In genomic region chr9:123152026-123152425, GRCm38 (mm10) we compare ENCODE assay signal across 18 mouse cellular contexts. TPM values are rescaled to one million over a fixed set of nuclear protein-coding genes. Genes with fewer than 3 reads are reported as not detected.
A peak's percentile ranks its signal among the peaks of the same experiment; 100 is the strongest.
DNase-seq lines count a peak whose midpoint lies in the region; ATAC-seq and TF ChIP-seq lines count a peak whose summit lies in the region.
"Had no signal": no experiment of that assay in that cellular context is flagged by ENCODE, and none has a peak within 500 bp of the region (broad histone marks: within the 10 kb centered on the region; RNA-seq: fewer than 3 reads in every experiment).

No protein-coding gene starts in this region.

- no peak for TF ChIP-seq CTCF in lung, embryonic 14.5 days (IDR thresholded peaks at IDR 0.05; ENCODE audit: low read depth)

- ATAC-seq in lung, embryonic 14.5 days (ENCODE audit: insufficient read depth): no peak
- ATAC-seq in kidney, embryonic 16.5 days (ENCODE audit: low FRiP score, low TSS enrichment): no peak
- ATAC-seq: Patski had no signal

- H3K4me1 ChIP-seq in lung, embryonic 14.5 days (ENCODE audit: insufficient read depth): no peaks in the 10 kb centered on the region
- 0 out of 2 replicates have a peak, but pooled peaks cover 2% of the 10 kb centered on the region for H3K4me1 ChIP-seq in kidney, embryonic 16.5 days (ENCODE audit: insufficient read depth, low read length)
- H3K4me1 ChIP-seq: embryonic facial prominence, embryonic 12.5 days had no signal

- H3K4me2 ChIP-seq in lung, embryonic 14.5 days: no peak overlapping the region
- no peak overlapping the region for H3K4me2 ChIP-seq in kidney, embryonic 16.5 days (replicated peaks; ENCODE audit: low read depth, low read length)
- H3K4me2 ChIP-seq: embryonic facial prominence, embryonic 12.5 days had no signal

- peak; percentile 36 for DNase-seq in lung, embryonic 14.5 days
- DNase-seq in lung, postnatal 10 days: no peak
- DNase-seq in T-cell, adult 2 months (ENCODE audit: low spot score): peak; percentile 38
- DNase-seq in large intestine, adult 2 months (ENCODE audit: low read depth, low spot score): peak; percentile 32
- peak; percentile 22 for DNase-seq in thymus, postnatal 25 days
- no peak for DNase-seq in testis, postnatal 10 days (ENCODE audit: low spot score)
- DNase-seq in left cerebral cortex, postnatal 10 days (ENCODE audit: extremely low spot score in 1 of 2, low spot score in 2 of 2): no peak
- DNase-seq: cerebellum, postnatal 10 days; heart, postnatal 4 days; lung, adult 18-20 months; right cerebral cortex, postnatal 14 days had no signal

- intact Hi-C loops in left cerebral cortex, postnatal 10 days (cut with DNase I): no loop called here

- WGBS in lung, embryonic 14.5 days: 39% methylated on average over 3 of the region's 3 CpGs
- 9% methylated on average over 3 of the region's 3 CpGs for WGBS in large intestine, adult 2 months
- 69% methylated on average over 3 of the region's 3 CpGs for WGBS in kidney, embryonic 16.5 days

- H3K27ac ChIP-seq in lung, embryonic 14.5 days (ENCODE audit: low read depth): no peak overlapping the region
- no peak overlapping the region for H3K27ac ChIP-seq in kidney, embryonic 16.5 days (ENCODE audit: low read length)
- H3K27ac ChIP-seq: embryonic facial prominence, embryonic 12.5 days; layer of hippocampus, adult 2 months; left cerebral cortex, adult 2 months; midbrain, embryonic 10.5 days had no signal

- no peaks in the 10 kb centered on the region for H3K27me3 ChIP-seq in lung, embryonic 14.5 days (ENCODE audit: insufficient read depth, low read length)
- no peaks in the 10 kb centered on the region for H3K27me3 ChIP-seq in kidney, embryonic 16.5 days (ENCODE audit: insufficient read depth, low read length)
- H3K27me3 ChIP-seq: Patski had no signal

- no peak overlapping the region for H3K4me3 ChIP-seq in lung, embryonic 14.5 days (ENCODE audit: low read depth, low read length)
- H3K4me3 ChIP-seq in kidney, embryonic 16.5 days (ENCODE audit: low read length): no peak overlapping the region
- H3K4me3 ChIP-seq: embryonic facial prominence, embryonic 12.5 days; layer of hippocampus, adult 2 months; left cerebral cortex, adult 2 months; midbrain, embryonic 10.5 days; myocyte had no signal

- no peaks in the 10 kb centered on the region for H3K36me3 ChIP-seq in lung, embryonic 14.5 days (ENCODE audit: insufficient read depth)
- no peaks in the 10 kb centered on the region for H3K36me3 ChIP-seq in kidney, embryonic 16.5 days (ENCODE audit: insufficient read depth, low read length)
- H3K36me3 ChIP-seq: embryonic facial prominence, embryonic 12.5 days; midbrain, embryonic 10.5 days had no signal

- H3K9me3 ChIP-seq in lung, embryonic 14.5 days (ENCODE audit: low read depth, low read length): no peaks in the 10 kb centered on the region
- H3K9me3 ChIP-seq in kidney, embryonic 16.5 days (ENCODE audit: low read length): no peaks in the 10 kb centered on the region
- H3K9me3 ChIP-seq: embryonic facial prominence, embryonic 12.5 days; midbrain, embryonic 10.5 days had no signal

- H3K9ac ChIP-seq in lung, embryonic 14.5 days: no peak overlapping the region
- H3K9ac ChIP-seq in kidney, embryonic 16.5 days (replicated peaks; ENCODE audit: low read length): no peak overlapping the region
- H3K9ac ChIP-seq: embryonic facial prominence, embryonic 12.5 days had no signal

RNA-seq across cellular contexts. Expression of gene Clec3b, which starts 1.3 kb away (rescaled TPM):
- polyA plus RNA-seq in lung, embryonic 14.5 days (2014; fragmentation: Nextera tagmentation; extraction: Ambion mirVana): not detected in 2 replicates
- polyA plus RNA-seq in large intestine, adult 2 months (2012; rRNA removed): 38.1 and 51.1 TPM in 2 replicates
- polyA plus RNA-seq in kidney, embryonic 16.5 days (2015; fragmentation: Nextera tagmentation; extraction: Ambion mirVana): 0.70 and 0.77 TPM in 2 replicates
- total RNA-seq in left cerebral cortex, postnatal 10 days (2021): 1 to 10 TPM; 5.4 to 6.2 TPM
- polyA plus RNA-seq: Patski had no signal

RNA-seq across cellular contexts. Expression of gene Exosc7, which starts 39.0 kb away (rescaled TPM):
- 123 and 132 TPM in 2 replicates for polyA plus RNA-seq in lung, embryonic 14.5 days (2014; fragmentation: Nextera tagmentation; extraction: Ambion mirVana)
- polyA plus RNA-seq in large intestine, adult 2 months (2012; rRNA removed): 28.9 and 33.2 TPM in 2 replicates
- 133 and 137 TPM in 2 replicates for polyA plus RNA-seq in kidney, embryonic 16.5 days (2015; fragmentation: Nextera tagmentation; extraction: Ambion mirVana)
- total RNA-seq in left cerebral cortex, postnatal 10 days (2021): 10 to 100 TPM; 38.4 to 40.1 TPM

RNA-seq across cellular contexts. Expression of gene Zdhhc3, which starts 39.0 kb away (rescaled TPM):
- polyA plus RNA-seq in lung, embryonic 14.5 days (2014; fragmentation: Nextera tagmentation; extraction: Ambion mirVana): 57.4 and 59.1 TPM in 2 replicates
- 89.6 and 152 TPM in 2 replicates for polyA plus RNA-seq in large intestine, adult 2 months (2012; rRNA removed)
- 69.8 and 73.4 TPM in 2 replicates for polyA plus RNA-seq in kidney, embryonic 16.5 days (2015; fragmentation: Nextera tagmentation; extraction: Ambion mirVana)
- total RNA-seq in left cerebral cortex, postnatal 10 days (2021): 10 to 100 TPM; 77.2 to 79.9 TPM

Comparison
In these comparisons a context has a peak if more than half of its experiments do, and no peak if none do; other contexts are left out.
1. DNase-seq: peak in lung, embryonic 14.5 days (single experiment), T-cell, adult 2 months (single experiment), large intestine, adult 2 months (single experiment) and thymus, postnatal 25 days (single experiment); none in lung, postnatal 10 days (single experiment), testis, postnatal 10 days (single experiment) and left cerebral cortex, postnatal 10 days (0 of 2).
2. RNA of gene Clec3b, which starts 1.3 kb away (polyA plus RNA-seq): 38.1 to 51.1 TPM in large intestine, adult 2 months; 0.70 to 0.77 TPM in kidney, embryonic 16.5 days and not detected in lung, embryonic 14.5 days; every median in the first group is over 10 times any median in the second.